In the genomic region with DNA sequence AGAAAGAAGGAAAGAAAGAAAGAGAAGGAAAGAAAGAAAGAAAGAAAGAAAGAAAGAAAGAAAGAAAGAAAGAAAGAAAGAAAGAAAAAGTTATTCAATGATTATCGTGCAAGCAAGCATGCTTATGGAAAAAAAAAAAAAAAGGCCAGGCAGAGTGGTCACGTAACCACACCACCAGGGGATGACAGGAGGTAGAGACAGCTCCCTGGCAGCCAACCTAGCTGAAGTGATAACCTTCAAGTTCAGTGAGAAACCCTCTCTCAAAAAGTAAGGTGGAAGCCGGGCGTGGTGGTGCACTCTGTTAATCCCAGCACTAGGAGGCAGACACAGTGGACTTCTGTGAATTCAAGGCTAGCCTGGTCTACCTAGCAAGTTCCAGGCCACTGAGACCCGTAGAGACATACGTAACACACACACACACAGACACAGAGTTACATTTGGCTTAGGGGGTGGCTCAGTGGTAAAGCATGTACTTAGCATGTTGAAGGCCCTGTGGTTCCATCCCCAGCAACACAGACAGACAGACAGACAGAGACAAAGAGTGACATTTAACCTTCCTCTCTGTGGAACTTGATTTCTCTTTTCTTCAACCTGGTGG, we compare ENCODE assay signal across 1 mouse cellular context.
A peak's percentile ranks its signal among the peaks of the same experiment; 100 is the strongest.
TF ChIP-seq lines count a peak whose summit lies in the region.

No protein-coding gene starts in this region.

TF ChIP-seq in CH12.LX, 34 proteins besides CTCF, POLR2A, EP300 and RAD21:
- peak; percentile 90 for TF ChIP-seq ZNF384 (IDR thresholded peaks at IDR 0.05; ENCODE audit: low read depth, low read length)
- TF ChIP-seq MAFK (IDR thresholded peaks at IDR 0.05; ENCODE audit: insufficient replicate concordance, low read length): no peak
